Mouse (Mus musculus) CD4-positive, CD25-positive, alpha-beta regulatory T cell (primary cell): ENCODE measurements around the gene Pcbp3. TPM values are rescaled to one million over a fixed set of nuclear protein-coding genes. Genes with fewer than 3 reads are reported as not detected.

ENCODE experiments used
- polyA plus RNA-seq: library from polyadenylated mRNA; unstranded; fragments of 100-300 nt; shearing (Covaris generic); gene quantifications from one replicate; pipeline ENCODE4 v1.2.1, GENCODE M21; 2017

The Pcbp3 gene
- 17.2 TPM for polyA plus RNA-seq

DNA sequence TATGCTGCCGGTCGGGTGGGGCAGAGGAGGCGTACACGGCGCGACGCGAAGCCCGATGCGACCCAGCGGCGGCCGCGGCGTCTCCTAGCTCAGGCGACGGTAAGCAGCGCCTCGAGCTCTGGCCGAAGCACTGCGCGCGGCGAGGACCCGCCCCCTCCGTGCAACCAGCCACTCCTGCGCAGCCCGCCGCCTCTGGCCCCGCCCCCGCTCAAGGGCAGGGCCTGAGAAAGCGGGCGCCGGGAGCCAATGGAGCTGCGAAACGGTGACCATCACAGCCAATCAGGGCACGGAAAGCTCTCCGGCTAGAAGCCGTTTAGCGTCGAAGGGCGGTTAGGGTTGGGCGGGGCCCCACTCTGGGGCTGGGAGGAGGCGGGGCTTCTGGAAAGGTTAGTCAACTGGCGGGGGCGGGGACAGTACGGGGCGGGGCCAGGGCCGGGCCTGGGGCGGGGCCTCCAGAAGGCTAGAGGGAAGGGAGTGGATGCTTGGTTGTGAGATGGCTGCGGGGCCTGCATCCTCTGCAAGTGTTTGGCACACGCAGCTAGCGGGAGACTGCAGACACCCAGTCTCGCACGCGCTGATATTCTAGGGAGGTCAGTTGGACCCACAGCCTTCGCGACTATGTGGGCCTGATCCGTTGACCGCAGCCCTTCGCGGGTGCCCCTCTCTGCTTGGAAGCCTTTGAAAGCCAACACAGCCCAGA lies at the start of gene Pcbp3:
TSS of gene Pcbp3 (minus strand) at position 98 of the 700 bp plus-strand sequence.

DNA sequence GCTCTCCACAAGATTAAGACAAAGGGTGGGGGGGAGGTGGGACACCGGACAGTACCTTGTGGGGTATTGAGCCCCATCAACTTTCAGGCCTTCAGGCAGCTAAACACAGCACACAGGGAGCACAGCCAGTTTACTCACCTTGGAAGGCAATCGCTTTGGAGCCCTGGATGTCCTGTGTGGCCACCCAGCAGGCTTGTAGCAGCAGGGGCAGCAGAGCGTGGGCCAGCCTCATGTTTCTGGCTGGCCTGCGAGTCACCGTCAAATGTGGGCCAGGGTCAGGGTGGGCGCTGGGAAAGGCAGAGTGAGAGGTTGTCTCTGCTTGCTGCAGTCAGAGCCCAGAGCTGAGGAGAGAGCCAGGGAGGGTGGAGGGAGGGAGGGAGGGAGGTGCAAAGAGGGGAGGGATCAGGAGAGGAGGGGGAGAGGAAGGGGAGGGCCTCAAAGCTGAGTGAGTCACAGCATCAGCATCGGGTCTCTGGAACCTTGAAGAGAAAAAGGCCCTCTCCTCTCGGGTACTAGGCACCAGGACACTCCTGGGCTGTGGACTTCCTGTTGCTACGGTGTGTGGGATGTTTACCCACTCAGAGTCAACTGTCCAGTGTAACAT lies 235.9 kb downstream of the Pcbp3 start, which contains the start of gene Col6a1:
TSS of gene Col6a1 (minus strand) at position 487 of the 604 bp plus-strand sequence.

Other genes with a start within 250 kb of the Pcbp3 start
- gene Col6a1, start 235.7 kb downstream of the Pcbp3 start, polyA plus RNA-seq = 0.08 TPM
- gene Slc19a1, start 70.4 kb upstream of the Pcbp3 start, polyA plus RNA-seq = 49.3 TPM
- gene Col18a1, start 204.7 kb upstream of the Pcbp3 start, polyA plus RNA-seq = 0.17 TPM